Mouse (Mus musculus): ENCODE measurements around the gene Acp1. TPM values are rescaled to one million over a fixed set of nuclear protein-coding genes. Genes with fewer than 3 reads are reported as not detected.

Gene Acp1
- polyA plus RNA-seq, 1 experiment from 2014 or later: 108 TPM

- no peak for ATAC-seq
- no peak for TF ChIP-seq CTCF (IDR thresholded peaks at IDR 0.05; ENCODE audit: low read depth)
- Histone ChIP-seq H3K4me1 (replicated peaks; ENCODE audit: control insufficient read depth, insufficient read depth, low read length) (no peaks in the 10 kb centered on the region), H3K9me3 (ENCODE audit: control insufficient read depth) (no peaks in the 10 kb centered on the region), H3K4me3 (ENCODE audit: low read depth, low read length) (no peak overlapping the region), H3K27me3 (replicated peaks; ENCODE audit: control insufficient read depth, insufficient read depth, low read length) (no peaks in the 10 kb centered on the region; the same call in 1 of the 2 replicates), H3K9ac (ENCODE audit: low read depth, low read length) (no peak overlapping the region), H3K4me2 (replicated peaks; ENCODE audit: low read depth) (no peak overlapping the region), H3K27ac (ENCODE audit: low read depth, low read length) (no peak overlapping the region), H3K36me3 (ENCODE audit: control insufficient read depth, insufficient read depth) (0 out of 2 replicates have a peak, but pooled peaks cover 6% of the 10 kb centered on the region)
- WGBS: 88% methylated on average over 7 of the region's 7 CpGs
These were observed 20.0 kb downstream of the Acp1 start for GRCm38 (mm10) chr12:30891438-30891837.

- peaks cover 5% of the 10 kb centered on the region for H3K27me3 ChIP-seq (replicated peaks; ENCODE audit: control insufficient read depth, insufficient read depth, low read length)
- 31% methylated on average over 5 of the region's 5 CpGs for WGBS
- H3K9me3 ChIP-seq (ENCODE audit: control insufficient read depth): no peaks in the 10 kb centered on the region
- H3K4me1 ChIP-seq (replicated peaks; ENCODE audit: control insufficient read depth, insufficient read depth, low read length): no peaks in the 10 kb centered on the region
- H3K4me3 ChIP-seq (ENCODE audit: low read depth, low read length): no peak overlapping the region
- 0 out of 2 replicates have a peak, but pooled peaks cover 6% of the 10 kb centered on the region for H3K36me3 ChIP-seq (ENCODE audit: control insufficient read depth, insufficient read depth)
- peak; percentile 57 for ATAC-seq
- H3K27ac ChIP-seq (ENCODE audit: low read depth, low read length): no peak overlapping the region
- no peak overlapping the region for H3K4me2 ChIP-seq (replicated peaks; ENCODE audit: low read depth)
- no peak overlapping the region for H3K9ac ChIP-seq (ENCODE audit: low read depth, low read length)
- TF ChIP-seq CTCF (IDR thresholded peaks at IDR 0.05; ENCODE audit: low read depth): peak; percentile 97
These were observed 21.3 kb downstream of the Acp1 start for GRCm38 (mm10) chr12:30890067-30890466.

- Histone ChIP-seq H3K9me3 (ENCODE audit: control insufficient read depth) (no peaks in the 10 kb centered on the region), H3K9ac (ENCODE audit: low read depth, low read length) (no peak overlapping the region), H3K27ac (ENCODE audit: low read depth, low read length) (no peak overlapping the region), H3K4me1 (replicated peaks; ENCODE audit: control insufficient read depth, insufficient read depth, low read length) (0 out of 2 replicates have a peak, but pooled peaks cover 4% of the 10 kb centered on the region), H3K27me3 (replicated peaks; ENCODE audit: control insufficient read depth, insufficient read depth, low read length) (peaks cover 26% of the 10 kb centered on the region), H3K36me3 (ENCODE audit: control insufficient read depth, insufficient read depth) (no peaks in the 10 kb centered on the region), H3K4me2 (replicated peaks; ENCODE audit: low read depth) (no peak overlapping the region), H3K4me3 (ENCODE audit: low read depth, low read length) (no peak overlapping the region)
- TF ChIP-seq CTCF (IDR thresholded peaks at IDR 0.05; ENCODE audit: low read depth): no peak
- 89% methylated on average over 4 of the region's 4 CpGs for WGBS
- ATAC-seq: no peak
These were observed 23.4 kb downstream of the Acp1 start for GRCm38 (mm10) chr12:30888003-30888402.

DNA sequence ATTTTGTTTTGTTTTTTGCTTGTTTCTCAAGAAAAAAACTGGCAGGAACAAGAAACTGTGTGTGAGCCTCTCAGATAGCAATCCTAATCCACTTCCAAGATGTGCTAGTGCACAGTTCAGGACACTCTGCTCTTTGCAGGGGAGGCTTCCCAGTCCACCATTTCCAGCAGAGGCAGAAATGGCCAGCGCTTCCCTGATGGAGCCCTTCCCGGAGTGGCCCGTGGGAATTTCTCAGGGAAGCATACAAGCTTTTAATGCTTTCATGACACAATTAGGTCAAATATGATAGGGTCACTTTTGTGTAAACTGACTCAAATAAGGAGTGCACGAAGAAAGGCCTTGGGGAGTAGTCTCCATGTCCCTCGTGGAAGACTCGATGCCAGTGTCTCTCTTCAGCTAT is 25.5 kb downstream of the Acp1 start:
- no peak overlapping the region for H3K4me2 ChIP-seq (replicated peaks; ENCODE audit: low read depth)
- no peak overlapping the region for H3K9ac ChIP-seq (ENCODE audit: low read depth, low read length)
- WGBS: 80% methylated on average over 6 of the region's 6 CpGs
- H3K4me1 ChIP-seq (replicated peaks; ENCODE audit: control insufficient read depth, insufficient read depth, low read length): 0 out of 2 replicates have a peak, but pooled peaks cover 4% of the 10 kb centered on the region
- H3K27me3 ChIP-seq (replicated peaks; ENCODE audit: control insufficient read depth, insufficient read depth, low read length): peaks cover 38% of the 10 kb centered on the region
- H3K27ac ChIP-seq (ENCODE audit: low read depth, low read length): no peak overlapping the region
- H3K36me3 ChIP-seq (ENCODE audit: control insufficient read depth, insufficient read depth): no peaks in the 10 kb centered on the region
- H3K9me3 ChIP-seq (ENCODE audit: control insufficient read depth): no peaks in the 10 kb centered on the region
- no peak for TF ChIP-seq CTCF (IDR thresholded peaks at IDR 0.05; ENCODE audit: low read depth)
- no peak for ATAC-seq
- no peak overlapping the region for H3K4me3 ChIP-seq (ENCODE audit: low read depth, low read length)

- H3K36me3 ChIP-seq (ENCODE audit: control insufficient read depth, insufficient read depth): no peaks in the 10 kb centered on the region
- 11% methylated on average over 39 of the region's 39 CpGs for WGBS
- no peak for TF ChIP-seq CTCF (IDR thresholded peaks at IDR 0.05; ENCODE audit: low read depth)
- H3K4me1 ChIP-seq (replicated peaks; ENCODE audit: control insufficient read depth, insufficient read depth, low read length): 0 out of 2 replicates have a peak, but pooled peaks cover 4% of the 10 kb centered on the region
- peaks cover 38% of the 10 kb centered on the region for H3K27me3 ChIP-seq (replicated peaks; ENCODE audit: control insufficient read depth, insufficient read depth, low read length)
- H3K4me3 ChIP-seq (ENCODE audit: low read depth, low read length): peak overlapping the region; percentile 49
- H3K9ac ChIP-seq (ENCODE audit: low read depth, low read length): peak overlapping the region; percentile 37
- no peak for ATAC-seq
- no peaks in the 10 kb centered on the region for H3K9me3 ChIP-seq (ENCODE audit: control insufficient read depth)
- peak overlapping the region; percentile 90 for H3K4me2 ChIP-seq (replicated peaks; ENCODE audit: low read depth)
- no peak overlapping the region for H3K27ac ChIP-seq (ENCODE audit: low read depth, low read length)
These were observed 26.7 kb downstream of the Acp1 start for GRCm38 (mm10) chr12:30884622-30885230.

- TF ChIP-seq CTCF (IDR thresholded peaks at IDR 0.05; ENCODE audit: low read depth): no peak
- no peak for ATAC-seq
- peak within 1 kb of the TSS; percentile 37 for H3K9ac ChIP-seq (ENCODE audit: low read depth, low read length)
- no peaks in the 10 kb centered on the region for H3K9me3 ChIP-seq (ENCODE audit: control insufficient read depth)
- under 1% methylated on average over 55 of the region's 58 CpGs for WGBS
- H3K36me3 ChIP-seq (ENCODE audit: control insufficient read depth, insufficient read depth): no peaks in the 10 kb centered on the region
- 0 out of 2 replicates have a peak, but pooled peaks cover 4% of the 10 kb centered on the region for H3K4me1 ChIP-seq (replicated peaks; ENCODE audit: control insufficient read depth, insufficient read depth, low read length)
- peaks cover 38% of the 10 kb centered on the region for H3K27me3 ChIP-seq (replicated peaks; ENCODE audit: control insufficient read depth, insufficient read depth, low read length)
- H3K4me3 ChIP-seq (ENCODE audit: low read depth, low read length): peak within 1 kb of the TSS; percentile 49
- no peak within 1 kb of the TSS for H3K27ac ChIP-seq (ENCODE audit: low read depth, low read length)
- peak within 1 kb of the TSS; percentile 90 for H3K4me2 ChIP-seq (replicated peaks; ENCODE audit: low read depth)
These were observed 27.3 kb downstream of the Acp1 start, which contains the start of gene Alkal2 for GRCm38 (mm10) chr12:30883986-30884621. Gene Alkal2, plus strand, starts transcription at chr12:30884322.
